Mouse (Mus musculus) left cerebral cortex, postnatal 36 days (tissue): ENCODE measurements around the gene Msi1. TPM values are rescaled to one million over a fixed set of nuclear protein-coding genes. Genes with fewer than 3 reads are reported as not detected.

ENCODE experiments used
- DNase-seq, 2 experiments: peaks; one replicate each; pipeline ENCODE4 v3.0.0; 2021 to 2022; ENCODE audit warnings: low spot score in 2 of 2, mixed read lengths in 1 of 2
- intact Hi-C: fragments of 180-260 bp; cut with DNase I; formaldehyde crosslinking; loops from one replicate; pipeline ENCODE4 v1.15.1; 2025
- total RNA-seq, 2 experiments: library from RNA; stranded (reverse); gene quantifications; 2 replicates each; pipeline ENCODE4 v1.2.3; 2021

The Msi1 gene
- total RNA-seq, 2 experiments from 2014 or later: 46.9 to 51.3 TPM

DNA sequence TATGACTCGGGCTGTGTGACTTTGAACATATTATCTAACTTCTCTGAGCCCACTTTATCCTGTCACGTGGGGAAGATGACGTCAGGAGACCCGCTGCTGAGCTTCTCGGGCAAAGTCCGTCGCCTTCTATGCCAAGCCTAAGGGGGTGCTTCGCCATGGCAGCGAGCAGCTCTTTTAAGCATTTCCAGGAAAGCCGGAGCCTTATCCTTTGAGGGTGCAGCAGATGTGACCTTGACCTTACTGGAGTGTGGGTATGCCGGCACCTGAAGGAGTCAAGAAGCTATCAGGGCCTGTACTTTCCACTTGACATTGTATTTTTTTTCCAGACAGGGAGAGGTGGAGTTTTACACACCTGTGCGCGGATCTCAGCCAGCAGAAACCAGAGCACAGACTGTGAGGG, 29.5 kb downstream of the Msi1 start:
- no peak for DNase-seq
- intact Hi-C loops: no loop called here

DNA sequence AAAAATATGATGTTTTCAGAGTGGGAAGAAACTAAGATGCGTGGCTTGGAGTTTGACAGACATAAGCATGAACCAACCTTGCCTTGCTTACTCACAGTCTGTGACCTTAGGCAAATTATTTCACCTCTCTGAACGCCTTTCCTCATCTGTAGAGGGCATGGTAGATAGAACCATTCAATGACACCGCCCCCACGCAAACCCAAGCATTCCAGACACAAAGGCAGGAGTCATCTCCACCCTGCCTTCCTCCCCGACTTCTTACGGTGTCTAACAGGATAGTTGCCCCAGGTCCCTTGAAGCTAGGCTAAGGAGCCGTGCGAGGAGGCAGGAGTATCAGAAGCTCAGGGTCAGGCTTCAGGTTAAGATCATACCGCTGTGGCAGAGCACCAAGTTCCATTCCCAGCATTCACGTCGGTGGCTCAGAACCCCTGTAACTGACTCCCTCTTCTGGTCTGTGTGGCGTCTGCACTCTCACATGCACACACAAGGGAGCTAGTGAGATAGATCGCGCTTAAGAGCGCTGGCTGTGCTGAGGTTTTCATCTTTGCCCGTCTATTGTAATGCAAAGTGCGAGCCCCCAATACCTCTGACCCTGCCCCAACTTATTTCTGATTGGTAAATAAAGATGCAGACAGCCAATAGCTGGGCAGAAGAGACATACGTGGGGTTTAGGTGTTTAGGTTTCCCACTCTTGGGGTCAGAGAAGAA, 35.2 kb downstream of the Msi1 start:
- no peak for DNase-seq
- intact Hi-C loops: no loop called here

DNA sequence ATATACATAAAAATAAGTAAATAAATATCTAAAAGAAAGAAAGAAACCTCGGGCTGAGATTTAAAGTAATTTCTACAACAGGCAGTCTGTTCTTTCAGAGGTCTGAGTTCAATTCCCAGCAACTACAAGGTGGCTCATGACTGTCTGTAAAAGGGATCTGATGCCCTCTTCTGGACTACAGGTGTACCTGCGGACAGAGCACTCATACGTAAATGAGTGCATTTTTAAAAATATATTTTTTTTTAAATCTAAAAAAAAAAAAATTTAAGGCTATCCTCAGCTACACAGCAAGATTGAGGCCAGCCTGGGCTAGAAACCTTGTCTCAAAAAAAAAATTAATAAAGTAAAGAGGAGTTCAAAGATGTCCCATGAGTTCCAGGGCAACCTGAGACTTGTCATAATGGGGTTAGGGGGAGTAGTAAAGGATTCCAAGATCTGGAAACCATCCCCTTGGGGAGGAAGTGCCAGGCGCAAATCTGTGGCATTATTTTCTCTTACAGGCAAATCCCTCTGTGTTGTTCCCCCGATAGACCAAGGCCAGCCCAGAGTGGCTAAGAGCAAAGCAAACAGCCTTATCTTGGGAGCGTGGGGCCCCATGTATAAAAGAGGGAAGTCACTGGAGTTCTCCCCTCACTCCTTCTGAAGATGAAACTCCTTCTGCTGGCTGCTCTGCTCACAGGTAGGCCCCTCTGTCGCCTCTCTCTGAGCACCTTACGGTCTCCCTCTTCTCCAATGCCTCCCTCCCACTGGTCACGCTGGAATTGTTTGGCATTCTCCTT, 36.4 kb downstream of the Msi1 start, which contains the start of gene Pla2g1b:
Gene Pla2g1b (plus strand): TSS at position 621 of the 779 bp plus-strand sequence.
- no peak for DNase-seq
- intact Hi-C loops: no loop called here

- DNase-seq: no peak
- intact Hi-C loops: no loop called here
Observed at GRCm38 (mm10) chr5:115469791-115470190, 40.4 kb downstream of the Msi1 start.

DNA sequence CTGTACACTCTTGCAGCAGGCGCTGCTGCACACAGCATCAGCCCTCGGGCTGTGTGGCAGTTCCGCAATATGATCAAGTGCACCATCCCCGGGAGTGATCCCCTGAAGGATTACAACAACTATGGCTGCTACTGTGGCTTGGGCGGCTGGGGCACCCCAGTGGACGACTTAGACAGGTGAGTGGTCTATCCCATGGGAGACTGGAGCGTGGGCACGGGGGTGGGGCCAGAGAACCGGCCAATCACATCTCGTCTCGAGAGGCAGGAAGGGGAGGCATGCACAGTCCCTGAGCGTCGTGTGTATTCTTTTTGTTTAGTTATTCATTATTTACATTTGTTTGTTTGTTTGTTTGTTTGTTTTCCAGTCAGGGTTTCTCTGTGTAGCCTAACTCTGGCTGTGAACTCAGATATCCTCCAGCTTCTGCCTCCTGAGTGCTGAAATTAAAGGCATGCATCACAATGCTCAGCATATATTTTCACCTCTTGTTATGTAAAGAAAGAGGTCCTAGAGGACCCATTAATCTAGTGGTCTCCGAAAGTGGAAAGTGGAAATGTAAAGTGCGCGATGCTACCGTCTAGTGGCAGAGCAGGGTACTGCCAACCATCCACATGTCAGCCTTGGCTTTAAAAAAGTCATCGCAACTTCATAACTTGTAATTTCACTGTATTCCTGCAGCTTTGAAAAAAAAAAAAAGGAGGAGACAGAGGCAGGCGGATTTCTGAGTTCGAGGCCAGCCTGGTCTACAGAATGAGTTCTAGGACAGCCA, 41.5 kb downstream of the Msi1 start:
- DNase-seq: peak; percentile 21 to 40

DNA sequence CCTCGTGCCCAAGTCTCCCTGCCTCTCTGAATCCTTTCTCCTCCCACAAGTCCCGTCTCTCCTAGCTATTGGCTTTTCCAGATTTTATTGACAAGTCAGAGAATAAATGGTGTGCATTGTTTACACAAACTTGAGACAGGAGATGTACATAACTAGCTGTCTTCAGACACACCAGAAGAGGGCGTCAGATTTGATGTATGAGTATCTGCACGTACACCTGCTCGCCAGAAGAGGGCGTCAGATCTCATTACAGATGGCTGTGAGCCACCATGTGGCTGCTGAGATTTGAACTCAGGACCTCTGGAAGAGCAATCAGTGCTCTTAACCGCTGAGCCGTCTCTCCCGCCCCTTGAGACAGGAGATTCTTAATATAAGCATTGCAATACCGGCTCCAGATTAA, 43.8 kb downstream of the Msi1 start:
- intact Hi-C loops: no loop called here
- no peak for DNase-seq

More for the DNA sequence above, 41.5 kb downstream of the Msi1 start:
- intact Hi-C loops: no loop called here

DNA sequence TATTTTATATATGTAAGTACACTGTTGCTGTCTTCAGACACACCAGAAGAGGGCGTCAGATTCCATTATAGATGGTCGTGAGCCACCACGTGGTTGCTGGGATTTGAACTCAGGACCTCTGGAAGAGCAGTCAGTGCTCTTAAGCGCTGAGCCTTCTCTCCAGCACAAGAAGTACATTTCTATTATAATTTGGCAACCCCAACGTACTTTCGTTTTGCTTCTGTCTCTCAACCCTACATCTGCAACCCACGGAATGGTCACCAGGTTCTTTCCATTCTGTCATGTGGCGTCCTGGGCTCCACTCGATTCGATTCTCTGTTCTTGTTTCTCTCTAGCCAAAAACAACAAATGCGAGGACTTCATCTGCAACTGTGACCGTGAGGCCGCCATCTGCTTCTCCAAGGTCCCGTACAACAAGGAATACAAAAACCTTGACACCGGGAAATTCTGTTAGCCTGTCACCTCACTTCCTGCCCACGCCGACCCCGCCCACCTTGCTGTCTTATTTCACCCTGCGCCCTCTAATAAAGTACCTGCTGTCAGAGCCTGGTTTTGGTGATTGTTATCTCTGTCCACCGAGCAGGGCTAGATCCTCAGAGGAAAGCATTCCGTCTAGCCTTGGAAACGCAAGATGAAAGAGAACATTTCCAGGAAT, 44.9 kb downstream of the Msi1 start:
- DNase-seq: no peak
- intact Hi-C loops: no loop called here

DNA sequence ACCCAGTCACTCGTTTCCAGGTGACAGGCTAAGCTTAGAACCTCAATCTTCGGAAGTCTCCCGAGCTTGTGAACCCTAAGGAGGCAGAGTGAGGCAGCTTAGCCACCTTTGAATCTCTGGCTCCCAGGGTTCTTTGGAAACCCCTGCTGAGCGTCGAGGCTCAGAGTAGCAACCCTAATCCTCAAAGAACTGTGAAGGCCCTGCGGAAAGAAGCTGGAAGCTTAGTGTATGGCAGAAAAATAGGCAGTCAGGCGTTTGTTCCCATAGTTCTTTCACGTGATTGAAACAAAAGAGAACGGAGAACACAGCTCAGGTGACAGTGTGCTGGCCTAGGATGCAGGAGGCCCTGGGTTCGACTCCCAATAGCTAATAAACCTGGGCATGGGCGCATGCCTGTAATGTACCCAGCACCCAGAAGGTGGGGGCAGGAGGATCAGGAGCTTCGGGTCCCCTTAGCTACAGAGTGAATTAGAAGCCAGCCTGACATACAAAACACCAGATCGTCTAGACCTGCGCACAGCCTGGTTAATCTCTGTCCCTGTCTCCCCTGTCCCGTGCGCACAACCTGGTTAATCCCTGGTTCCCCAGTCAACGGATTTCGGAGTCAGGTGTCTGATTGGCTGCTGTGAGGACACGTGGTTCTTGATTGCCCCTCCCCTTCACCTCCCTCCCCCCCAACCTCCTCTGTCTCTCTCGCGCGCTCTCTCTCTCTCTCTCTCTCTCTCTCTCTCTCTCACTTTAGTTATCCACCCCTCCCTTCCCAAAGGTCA, 46.1 kb downstream of the Msi1 start:
- intact Hi-C loops: no loop called here
- DNase-seq: peak; percentile 34 to 35

GRCm38 (mm10) chr5:115476107-115476727, 46.8 kb downstream of the Msi1 start:
- intact Hi-C loops: no loop called here
- DNase-seq: no peak

- DNase-seq: no peak
- intact Hi-C loops: no loop called here
Observed at GRCm38 (mm10) chr5:115479561-115479960, 50.2 kb downstream of the Msi1 start.

DNA sequence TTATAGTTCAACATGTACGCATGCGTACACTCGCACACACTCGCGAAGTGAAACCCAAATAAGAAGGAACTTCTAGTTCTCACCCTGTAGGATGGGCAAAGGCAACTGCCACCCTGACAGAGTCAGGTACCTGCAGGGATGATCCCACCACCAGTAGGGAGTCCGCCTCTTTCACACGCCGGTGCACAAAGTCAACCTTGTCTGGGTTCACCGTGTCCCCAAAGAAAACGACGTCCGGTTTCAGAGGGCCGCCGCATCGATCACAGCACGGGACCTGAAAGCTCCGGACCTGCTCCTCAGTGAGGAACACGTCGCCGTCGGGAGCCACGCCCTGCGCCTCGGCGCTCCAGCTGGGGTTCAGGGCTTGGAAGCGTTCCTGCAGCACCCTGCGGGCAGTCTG, 50.7 kb downstream of the Msi1 start:
- DNase-seq: no peak
- intact Hi-C loops: no loop called here

- intact Hi-C loops: no loop called here
Observed at GRCm38 (mm10) chr5:115482390-115483265, 53.2 kb downstream of the Msi1 start.

DNA sequence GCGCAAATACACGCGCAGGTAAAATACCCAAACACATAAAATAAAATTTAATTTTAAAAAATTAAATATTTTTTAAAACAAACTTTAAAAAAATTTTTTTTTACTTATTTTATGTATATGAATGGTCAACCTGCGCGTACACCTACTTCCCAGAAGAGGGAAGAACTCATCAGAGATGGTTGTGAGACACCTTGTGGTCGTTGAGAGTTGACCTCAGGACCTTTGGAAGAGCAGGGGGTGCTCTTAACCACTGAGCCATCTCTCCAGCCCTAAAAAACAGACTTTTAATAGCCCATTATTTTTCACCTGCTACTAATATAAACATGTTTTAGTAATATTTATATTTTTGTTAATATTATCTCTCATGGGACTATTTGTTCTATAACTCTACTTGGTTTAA, 54.0 kb downstream of the Msi1 start:
- intact Hi-C loops: no loop called here
- no peak for DNase-seq

More at GRCm38 (mm10) chr5:115482390-115483265, 53.2 kb downstream of the Msi1 start:
- no peak for DNase-seq

DNA sequence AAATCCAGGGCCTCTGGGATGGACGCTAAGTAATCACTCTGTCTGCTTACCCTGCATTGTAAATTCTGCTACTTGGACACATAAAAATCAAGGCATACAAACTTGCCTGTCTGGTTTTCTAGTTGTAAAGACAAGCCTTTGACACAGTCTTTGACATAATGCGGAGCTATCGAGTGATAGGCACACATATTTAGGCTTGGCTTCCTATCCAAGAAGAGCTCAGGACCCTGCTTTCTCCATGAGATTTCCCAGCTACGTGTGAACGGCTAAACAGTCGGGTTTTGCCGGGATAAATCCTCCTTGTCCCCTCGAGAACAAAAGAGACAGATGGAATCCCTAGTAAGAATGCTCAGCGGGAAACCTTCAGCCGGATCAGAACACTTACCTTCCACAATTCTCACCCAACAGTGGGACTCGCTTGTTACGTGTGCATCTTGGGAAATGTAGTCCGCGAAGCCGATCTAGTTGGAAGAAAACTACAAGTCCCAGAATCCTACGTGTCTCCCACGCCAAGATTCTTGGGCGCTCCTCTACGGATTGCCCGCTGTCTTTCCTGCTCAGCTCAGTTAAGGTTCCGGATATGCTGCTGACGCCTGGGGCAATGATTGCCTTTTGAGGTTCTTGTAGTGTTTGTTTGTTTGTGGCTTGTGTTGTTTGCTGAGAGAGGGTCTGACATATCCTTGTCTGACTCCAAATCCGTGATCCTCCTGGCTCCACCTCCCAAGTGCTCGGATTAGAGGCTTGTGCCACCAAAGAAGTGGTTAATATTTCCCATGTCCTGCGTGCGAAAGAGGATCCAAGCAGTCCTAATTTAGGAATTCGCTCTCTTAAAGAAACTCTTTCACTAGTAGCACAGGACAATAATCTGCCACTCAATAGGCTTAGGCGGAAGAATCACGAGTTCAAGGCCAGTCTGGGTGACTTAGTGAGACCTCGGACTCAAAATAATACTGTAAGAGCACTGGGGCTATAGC, 54.8 kb downstream of the Msi1 start, which contains the start of gene Sirt4:
Gene Sirt4 (minus strand): TSS at position 779 of the 974 bp plus-strand sequence.
- DNase-seq: peak; percentile 83 to 87
- intact Hi-C loops: no loop called here

DNA sequence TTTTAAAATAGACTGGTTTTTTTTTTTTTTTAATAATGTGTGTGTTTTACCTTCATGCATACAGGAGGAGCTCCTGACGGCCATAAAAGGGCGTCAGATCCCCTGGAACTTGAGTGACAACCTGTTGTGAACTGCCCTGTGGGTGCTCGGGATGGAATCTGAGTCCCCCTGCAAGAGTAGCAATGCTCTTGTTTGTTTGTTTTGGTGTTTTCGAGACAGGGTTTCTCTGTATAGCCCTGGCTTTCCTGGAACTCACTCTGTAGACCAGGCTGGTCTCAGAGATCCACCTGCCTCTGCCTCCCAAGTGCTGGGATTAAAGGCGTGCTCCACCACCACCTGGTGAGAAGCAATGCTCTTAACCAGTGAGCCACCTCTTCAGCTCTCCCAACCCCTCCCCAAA, 55.6 kb downstream of the Msi1 start:
- intact Hi-C loops: no loop called here
- DNase-seq: no peak

GRCm38 (mm10) chr5:115485489-115486205, 56.2 kb downstream of the Msi1 start:
- intact Hi-C loops: no loop called here
- no peak for DNase-seq
